1 mouse cellular context compared by ENCODE assay signal in the genomic region with DNA sequence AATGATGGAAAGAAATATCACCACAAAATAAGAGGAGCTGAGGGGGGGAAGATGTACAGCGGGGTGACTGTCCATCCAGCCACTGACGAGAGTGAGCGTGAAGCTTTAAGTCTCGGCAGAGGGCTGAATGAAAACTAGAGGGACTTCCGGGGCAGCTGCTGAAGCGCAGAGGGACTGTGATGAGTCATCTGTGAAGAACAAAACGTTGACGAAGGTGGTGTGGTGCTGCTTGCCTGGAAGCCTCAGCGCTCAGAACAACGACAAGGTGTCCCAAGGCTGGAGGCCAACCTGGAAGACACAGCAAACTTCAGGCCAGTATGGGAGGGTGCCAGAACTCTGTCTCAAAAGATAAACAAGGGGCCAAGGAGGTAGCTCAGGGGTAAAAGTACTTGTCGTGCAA.
TF ChIP-seq lines count a peak whose summit lies in the region.

No protein-coding gene starts in this region.

TF ChIP-seq in CH12.LX, 34 proteins besides CTCF, POLR2A, EP300 and RAD21 (continued from another document):
- TF ChIP-seq IRF4 (IDR thresholded peaks at IDR 0.05; ENCODE audit: low read depth, low read length) (peak; percentile 94), MAX (IDR thresholded peaks at IDR 0.05; ENCODE audit: low read length) (peak; percentile 43; the same call in 1 of the 2 replicates), UBTF (IDR thresholded peaks at IDR 0.05; ENCODE audit: low read depth, low read length) (no peak), JUND (conservative IDR thresholded peaks at IDR 0.05; ENCODE audit: low read depth, low read length) (peak; percentile 83), MAZ (IDR thresholded peaks at IDR 0.05; ENCODE audit: low read depth, low read length) (no peak), MAFK (IDR thresholded peaks at IDR 0.05; ENCODE audit: insufficient replicate concordance, low read length) (no peak)
TF ChIP-seq in CH12.LX: peak in this region for 15.
